Mouse (Mus musculus) lung, embryonic 14.5 days (tissue): ENCODE measurements at regions not wholly inside any gene's neighbourhood (a gene's known extent, or its start where the extent isn't known, plus 50 kb on each side); places are given as distances from the start of the nearest gene placed in this dataset.

Experiments
- ATAC-seq: fragments of 200-750 bp; cut with Nextera tagmentation; 2 replicates; pipeline ENCODE4 v1.8.0; 2017; ENCODE audit warnings: mild to moderate bottlenecking, moderate TSS enrichment, moderate library complexity; ENCODE audit not compliant: insufficient read depth
- DNase-seq: peaks from one replicate; pipeline ENCODE4 v3.0.0-alpha.2; 2015
- H3K27ac ChIP-seq: fragments of 300-500 bp; sonication (generic); 2 replicates; pipeline ENCODE4 v1.5.1; 2014; ENCODE audit warnings: low read depth, mild to moderate bottlenecking, moderate library complexity
- H3K27me3 ChIP-seq: fragments of 300-500 bp; sonication (generic); 2 replicates; pipeline ENCODE4 v1.6.1; 2014; ENCODE audit warnings: low read length, control low read depth; ENCODE audit not compliant: insufficient read depth
- H3K36me3 ChIP-seq: fragments of 300-500 bp; sonication (generic); 2 replicates; pipeline ENCODE4 v1.6.1; 2014; ENCODE audit warnings: control low read depth; ENCODE audit not compliant: insufficient read depth
- H3K4me1 ChIP-seq: fragments of 300-500 bp; sonication (generic); 2 replicates; pipeline ENCODE4 v1.6.1; 2014; ENCODE audit warnings: antibody characterized with exemption, control low read depth; ENCODE audit not compliant: insufficient read depth
- H3K4me2 ChIP-seq: fragments of 300-500 bp; sonication (generic); 2 replicates; pipeline ENCODE4 v1.6.1; 2014; ENCODE audit warnings: mild to moderate bottlenecking
- H3K4me3 ChIP-seq: fragments of 300-500 bp; sonication (generic); 2 replicates; pipeline ENCODE4 v1.5.1; 2014; ENCODE audit warnings: low read depth, low read length
- H3K9ac ChIP-seq: fragments of 300-500 bp; sonication (generic); 2 replicates; pipeline ENCODE4 v1.6.1; 2014
- H3K9me3 ChIP-seq: fragments of 300-500 bp; sonication (generic); 2 replicates; pipeline ENCODE4 v1.6.1; 2016; ENCODE audit warnings: low read depth, low read length, control low read depth
- CTCF ChIP-seq: IDR thresholded peaks from 2 replicates; pipeline ENCODE4 v1.5.1; 2016; ENCODE audit warnings: antibody characterized with exemption, low read depth
- WGBS: fragments of 180-500 bp; shearing (Covaris S2); extraction: QIAGEN DNeasy Blood & Tissue Kit; methylation state at CpG from one replicate; pipeline ENCODE4 v1.1.7; 2014; 5-methylcytosine and 5-hydroxymethylcytosine counted together

GRCm38 (mm10) chr8:26488590-26488989, 369.3 kb downstream of the Gm45692 start:
- no peak overlapping the region for H3K27ac ChIP-seq
- TF ChIP-seq CTCF, result no peak
- H3K4me3 ChIP-seq, result no peak overlapping the region
- H3K36me3 ChIP-seq, result no peaks in the 10 kb centered on the region
- H3K4me2 ChIP-seq, result no peak overlapping the region
- no peaks in the 10 kb centered on the region for H3K9me3 ChIP-seq
- H3K4me1 ChIP-seq, result no peaks in the 10 kb centered on the region; the same call in 1 of the 2 replicates
- WGBS, result 47% methylated on average over 8 of the region's 8 CpGs
- ATAC-seq, result no peak
- H3K27me3 ChIP-seq, result no peaks in the 10 kb centered on the region
- peak; percentile 7 for DNase-seq
- no peak overlapping the region for H3K9ac ChIP-seq

- no peak for TF ChIP-seq CTCF
- Histone ChIP-seq H3K27me3 (peaks cover 8% of the 10 kb centered on the region), H3K27ac (no peak overlapping the region), H3K36me3 (no peaks in the 10 kb centered on the region), H3K4me3 (no peak overlapping the region), H3K9ac (no peak overlapping the region), H3K4me2 (no peak overlapping the region), H3K9me3 (no peaks in the 10 kb centered on the region), H3K4me1 (no peaks in the 10 kb centered on the region)
- DNase-seq (no peak), ATAC-seq (no peak)
- WGBS, result 47% methylated on average over 9 of the region's 9 CpGs
Measured at GRCm38 (mm10) chr8:26501196-26501813, 382.0 kb downstream of the Gm45692 start.

- Histone ChIP-seq H3K4me3 (no peak overlapping the region), H3K36me3 (no peaks in the 10 kb centered on the region), H3K27me3 (peaks cover 8% of the 10 kb centered on the region), H3K9me3 (no peaks in the 10 kb centered on the region), H3K4me2 (no peak overlapping the region), H3K4me1 (no peaks in the 10 kb centered on the region), H3K9ac (no peak overlapping the region), H3K27ac (no peak overlapping the region)
- ATAC-seq, result no peak
- DNase-seq, result no peak
- no peak for TF ChIP-seq CTCF
- WGBS, result 35% methylated on average over 11 of the region's 11 CpGs
Measured at GRCm38 (mm10) chr8:26501814-26502572, 382.7 kb downstream of the Gm45692 start.

- Histone ChIP-seq H3K4me3 (no peak overlapping the region), H3K27ac (no peak overlapping the region), H3K4me1 (no peaks in the 10 kb centered on the region), H3K9ac (no peak overlapping the region), H3K36me3 (no peaks in the 10 kb centered on the region), H3K4me2 (no peak overlapping the region), H3K9me3 (no peaks in the 10 kb centered on the region), H3K27me3 (peaks cover 8% of the 10 kb centered on the region)
- DNase-seq (no peak), ATAC-seq (no peak)
- WGBS, result 39% methylated on average over 4 of the region's 4 CpGs
- peak; percentile 19; the same call in 1 of the 2 replicates for TF ChIP-seq CTCF
Measured at GRCm38 (mm10) chr8:26502772-26503171, 383.4 kb downstream of the Gm45692 start.

GRCm38 (mm10) chr8:26503918-26504317, 384.6 kb downstream of the Gm45692 start:
- Histone ChIP-seq H3K4me3 (no peak overlapping the region), H3K4me2 (no peak overlapping the region), H3K27me3 (peaks cover 13% of the 10 kb centered on the region), H3K36me3 (no peaks in the 10 kb centered on the region), H3K9ac (no peak overlapping the region), H3K9me3 (no peaks in the 10 kb centered on the region), H3K27ac (no peak overlapping the region), H3K4me1 (no peaks in the 10 kb centered on the region)
- WGBS, result 18% methylated on average over 4 of the region's 4 CpGs
- TF ChIP-seq CTCF, result no peak
- ATAC-seq (no peak), DNase-seq (no peak)

- H3K27me3 ChIP-seq, result peaks cover 18% of the 10 kb centered on the region
- DNase-seq (no peak), ATAC-seq (no peak)
- no peaks in the 10 kb centered on the region for H3K4me1 ChIP-seq
- H3K9me3 ChIP-seq, result no peaks in the 10 kb centered on the region
- H3K4me3 ChIP-seq, result no peak overlapping the region
- no peak overlapping the region for H3K9ac ChIP-seq
- H3K4me2 ChIP-seq, result no peak overlapping the region
- H3K27ac ChIP-seq, result no peak overlapping the region
- no peaks in the 10 kb centered on the region for H3K36me3 ChIP-seq
- TF ChIP-seq CTCF, result no peak
- 21% methylated on average over 16 of the region's 16 CpGs for WGBS
Measured at GRCm38 (mm10) chr8:26504319-26505035, 385.1 kb downstream of the Gm45692 start.

GRCm38 (mm10) chr8:26507611-26508070, 388.3 kb downstream of the Gm45692 start:
- WGBS, result 16% methylated on average over 12 of the region's 12 CpGs
- Histone ChIP-seq H3K27me3 (peaks cover 20% of the 10 kb centered on the region), H3K4me2 (no peak overlapping the region), H3K4me3 (no peak overlapping the region), H3K27ac (no peak overlapping the region), H3K4me1 (no peaks in the 10 kb centered on the region), H3K9ac (no peak overlapping the region), H3K36me3 (no peaks in the 10 kb centered on the region), H3K9me3 (no peaks in the 10 kb centered on the region)
- ATAC-seq (no peak), DNase-seq (no peak)
- TF ChIP-seq CTCF, result no peak
